Mouse (Mus musculus): ENCODE data around the gene Camk2n1. TPM values are rescaled to one million over a fixed set of nuclear protein-coding genes. Genes with fewer than 3 reads are reported as not detected.

Gene Camk2n1
- polyA plus RNA-seq, 1 experiment from 2014 or later: 1.9 TPM

GRCm38 (mm10) chr4:138505171-138505870 lies 51.2 kb downstream of the Camk2n1 start:
- peaks cover 12% of the 10 kb centered on the region for H3K4me1 ChIP-seq
- H3K36me3 ChIP-seq: no peaks in the 10 kb centered on the region
- H3K4me3 ChIP-seq: no peak overlapping the region
- no peak overlapping the region for H3K9ac ChIP-seq
- H3K27ac ChIP-seq: no peak overlapping the region
- H3K27me3 ChIP-seq: peaks cover 37% of the 10 kb centered on the region
- ATAC-seq (ENCODE audit: low FRiP score, low read depth): no peak
- WGBS: 3% methylated on average over 10 of the region's 10 CpGs
- H3K4me2 ChIP-seq (replicated peaks): peak overlapping the region; percentile 41; the same call in 1 of the 2 replicates
- H3K9me3 ChIP-seq: 0 out of 2 replicates have a peak, but pooled peaks cover 4% of the 10 kb centered on the region

GRCm38 (mm10) chr4:138507903-138508302 lies 53.8 kb downstream of the Camk2n1 start:
- 62% methylated on average over 6 of the region's 6 CpGs for WGBS
- Histone ChIP-seq H3K4me3 (no peak overlapping the region), H3K4me1 (peaks cover 12% of the 10 kb centered on the region), H3K9me3 (no peaks in the 10 kb centered on the region), H3K9ac (no peak overlapping the region), H3K36me3 (no peaks in the 10 kb centered on the region), H3K27me3 (peaks cover 37% of the 10 kb centered on the region), H3K4me2 (replicated peaks) (no peak overlapping the region), H3K27ac (no peak overlapping the region)
- ATAC-seq (ENCODE audit: low FRiP score, low read depth): no peak

Other genes starting within 250 kb of the Camk2n1 start
- 202 and 222 TPM in 2 replicates for gene Hp1bp3, start 238.0 kb upstream of the Camk2n1 start, polyA plus RNA-seq (2015; fragmentation: Nextera tagmentation; extraction: Ambion mirVana)
- gene Sh2d5, start 203.9 kb upstream of the Camk2n1 start, polyA plus RNA-seq (2015; fragmentation: Nextera tagmentation; extraction: Ambion mirVana): 0.85 and 0.87 TPM in 2 replicates
- gene Kif17, start 203.9 kb upstream of the Camk2n1 start, polyA plus RNA-seq (2015; fragmentation: Nextera tagmentation; extraction: Ambion mirVana): 1.2 and 1.4 TPM in 2 replicates
- gene Ddost, start 149.6 kb upstream of the Camk2n1 start, polyA plus RNA-seq (2015; fragmentation: Nextera tagmentation; extraction: Ambion mirVana): 356 and 364 TPM in 2 replicates
- 50.5 and 57.0 TPM in 2 replicates for gene Pink1, start 128.0 kb upstream of the Camk2n1 start, polyA plus RNA-seq (2015; fragmentation: Nextera tagmentation; extraction: Ambion mirVana)
- gene Cda, start 86.3 kb upstream of the Camk2n1 start, polyA plus RNA-seq (2015; fragmentation: Nextera tagmentation; extraction: Ambion mirVana): 4.9 and 5.6 TPM in 2 replicates
- gene Fam43b, start 57.8 kb upstream of the Camk2n1 start, polyA plus RNA-seq (2015; fragmentation: Nextera tagmentation; extraction: Ambion mirVana): not detected in 2 replicates
- 18.4 and 18.9 TPM in 2 replicates for gene Mul1, start 19.6 kb upstream of the Camk2n1 start, polyA plus RNA-seq (2015; fragmentation: Nextera tagmentation; extraction: Ambion mirVana)
- 0.10 TPM in 1 of 2 replicates, not detected in the other for gene Vwa5b1, start 181.6 kb downstream of the Camk2n1 start, polyA plus RNA-seq (2015; fragmentation: Nextera tagmentation; extraction: Ambion mirVana)

Data from limb, embryonic 13.5 days (tissue).